Mouse (Mus musculus): ENCODE measurements at regions not wholly inside any gene's neighbourhood (a gene's known extent, or its start where the extent isn't known, plus 50 kb on each side); places are given as distances from the start of the nearest gene placed in this dataset.

GRCm38 (mm10) chr1:161712918-161713317 lies 75.4 kb downstream of the Fasl start:
- TF ChIP-seq CTCF (IDR thresholded peaks at IDR 0.05; ENCODE audit: low read depth), result peak; percentile 59
- no peak for TF ChIP-seq EP300 (optimal IDR thresholded peaks at IDR 0.05)

Measured in stomach, postnatal 0 days (tissue).